Mouse (Mus musculus): Measurements from ENCODE around the gene Mycl. TPM values are rescaled to one million over a fixed set of nuclear protein-coding genes. Genes with fewer than 3 reads are reported as not detected.

Gene Mycl
- polyA plus RNA-seq (2014; fragmentation: Nextera tagmentation; extraction: Ambion mirVana), result 40.0 and 46.3 TPM in 2 replicates

- Histone ChIP-seq H3K9ac (replicated peaks; ENCODE audit: low read length) (peak within 1 kb of the TSS; percentile 93), H3K4me3 (ENCODE audit: low read depth, low read length) (peak within 1 kb of the TSS; percentile 82), H3K4me2 (ENCODE audit: low read depth, low read length) (peak within 1 kb of the TSS; percentile 92), H3K27ac (replicated peaks; ENCODE audit: low read depth, low read length) (peak within 1 kb of the TSS; percentile 89), H3K9me3 (replicated peaks; ENCODE audit: control insufficient read depth, low read length) (no peaks in the 10 kb centered on the region), H3K36me3 (replicated peaks; ENCODE audit: control insufficient read depth, insufficient read depth, low read depth, low read length) (no peaks in the 10 kb centered on the region; the same call in 1 of the 2 replicates), H3K27me3 (ENCODE audit: control insufficient read depth, insufficient read depth, low read length) (no peaks in the 10 kb centered on the region), H3K4me1 (ENCODE audit: control insufficient read depth, insufficient read depth, low read length) (no peaks in the 10 kb centered on the region)
- under 1% methylated on average over 48 of the region's 69 CpGs for WGBS
- ATAC-seq (replicated peaks; ENCODE audit: insufficient number of reproducible peaks, low FRiP score, low TSS enrichment, low read depth), result peak; percentile 74
- DNase-seq (ENCODE audit: low spot score), result peak; percentile 90
These were observed at the start of gene Mycl for GRCm38 (mm10) chr4:122995404-122996220. Gene Mycl, plus strand, starts transcription at chr4:122995652.

- no peak for DNase-seq (ENCODE audit: low spot score)
- Histone ChIP-seq H3K9ac (replicated peaks; ENCODE audit: low read length) (no peak overlapping the region), H3K4me3 (ENCODE audit: low read depth, low read length) (no peak overlapping the region), H3K36me3 (replicated peaks; ENCODE audit: control insufficient read depth, insufficient read depth, low read depth, low read length) (peaks cover 3% of the 10 kb centered on the region), H3K27me3 (ENCODE audit: control insufficient read depth, insufficient read depth, low read length) (no peaks in the 10 kb centered on the region), H3K27ac (replicated peaks; ENCODE audit: low read depth, low read length) (no peak overlapping the region), H3K9me3 (replicated peaks; ENCODE audit: control insufficient read depth, low read length) (no peaks in the 10 kb centered on the region), H3K4me2 (ENCODE audit: low read depth, low read length) (no peak overlapping the region), H3K4me1 (ENCODE audit: control insufficient read depth, insufficient read depth, low read length) (no peaks in the 10 kb centered on the region)
- ATAC-seq (replicated peaks; ENCODE audit: insufficient number of reproducible peaks, low FRiP score, low TSS enrichment, low read depth), result no peak
- 83% methylated on average over 3 of the region's 3 CpGs for WGBS
These were observed 48.2 kb upstream of the Mycl start for GRCm38 (mm10) chr4:122947223-122947622.

- Histone ChIP-seq H3K4me1 (ENCODE audit: control insufficient read depth, insufficient read depth, low read length) (no peaks in the 10 kb centered on the region), H3K36me3 (replicated peaks; ENCODE audit: control insufficient read depth, insufficient read depth, low read depth, low read length) (peaks cover 3% of the 10 kb centered on the region), H3K9ac (replicated peaks; ENCODE audit: low read length) (no peak overlapping the region), H3K4me2 (ENCODE audit: low read depth, low read length) (no peak overlapping the region), H3K9me3 (replicated peaks; ENCODE audit: control insufficient read depth, low read length) (no peaks in the 10 kb centered on the region), H3K27ac (replicated peaks; ENCODE audit: low read depth, low read length) (no peak overlapping the region), H3K4me3 (ENCODE audit: low read depth, low read length) (no peak overlapping the region), H3K27me3 (ENCODE audit: control insufficient read depth, insufficient read depth, low read length) (no peaks in the 10 kb centered on the region)
- WGBS, result 88% methylated on average over 8 of the region's 8 CpGs
- ATAC-seq (replicated peaks; ENCODE audit: insufficient number of reproducible peaks, low FRiP score, low TSS enrichment, low read depth) (no peak), DNase-seq (ENCODE audit: low spot score) (no peak)
These were observed 46.4 kb upstream of the Mycl start for GRCm38 (mm10) chr4:122949096-122949495.

- WGBS, result 62% methylated on average over 5 of the region's 5 CpGs
- peak overlapping the region; percentile 8; the same call in 1 of the 2 replicates for H3K27ac ChIP-seq (replicated peaks; ENCODE audit: low read depth, low read length)
- DNase-seq (ENCODE audit: low spot score), result no peak
- peak; percentile 32 for ATAC-seq (replicated peaks; ENCODE audit: insufficient number of reproducible peaks, low FRiP score, low TSS enrichment, low read depth)
- H3K4me2 ChIP-seq (ENCODE audit: low read depth, low read length), result peak overlapping the region; percentile 5
- peak overlapping the region; percentile 10; the same call in 1 of the 2 replicates for H3K9ac ChIP-seq (replicated peaks; ENCODE audit: low read length)
- no peak overlapping the region for H3K4me3 ChIP-seq (ENCODE audit: low read depth, low read length)
- H3K27me3 ChIP-seq (ENCODE audit: control insufficient read depth, insufficient read depth, low read length), result no peaks in the 10 kb centered on the region
- H3K4me1 ChIP-seq (ENCODE audit: control insufficient read depth, insufficient read depth, low read length), result peaks cover 7% of the 10 kb centered on the region
- no peaks in the 10 kb centered on the region for H3K9me3 ChIP-seq (replicated peaks; ENCODE audit: control insufficient read depth, low read length)
- H3K36me3 ChIP-seq (replicated peaks; ENCODE audit: control insufficient read depth, insufficient read depth, low read depth, low read length), result peaks cover 3% of the 10 kb centered on the region
These were observed 40.6 kb upstream of the Mycl start for GRCm38 (mm10) chr4:122954680-122955411.

- Histone ChIP-seq H3K4me2 (ENCODE audit: low read depth, low read length) (peak overlapping the region; percentile 5), H3K27ac (replicated peaks; ENCODE audit: low read depth, low read length) (peak overlapping the region; percentile 8; the same call in 1 of the 2 replicates), H3K4me1 (ENCODE audit: control insufficient read depth, insufficient read depth, low read length) (peaks cover 7% of the 10 kb centered on the region), H3K27me3 (ENCODE audit: control insufficient read depth, insufficient read depth, low read length) (no peaks in the 10 kb centered on the region), H3K9ac (replicated peaks; ENCODE audit: low read length) (peak overlapping the region; percentile 10; the same call in 1 of the 2 replicates), H3K36me3 (replicated peaks; ENCODE audit: control insufficient read depth, insufficient read depth, low read depth, low read length) (peaks cover 3% of the 10 kb centered on the region), H3K4me3 (ENCODE audit: low read depth, low read length) (no peak overlapping the region), H3K9me3 (replicated peaks; ENCODE audit: control insufficient read depth, low read length) (no peaks in the 10 kb centered on the region)
- 12% methylated on average over 17 of the region's 17 CpGs for WGBS
- DNase-seq (ENCODE audit: low spot score), result peak; percentile 92
- peak; percentile 94 for ATAC-seq (replicated peaks; ENCODE audit: insufficient number of reproducible peaks, low FRiP score, low TSS enrichment, low read depth)
These were observed 39.9 kb upstream of the Mycl start for GRCm38 (mm10) chr4:122955412-122956136.

DNA sequence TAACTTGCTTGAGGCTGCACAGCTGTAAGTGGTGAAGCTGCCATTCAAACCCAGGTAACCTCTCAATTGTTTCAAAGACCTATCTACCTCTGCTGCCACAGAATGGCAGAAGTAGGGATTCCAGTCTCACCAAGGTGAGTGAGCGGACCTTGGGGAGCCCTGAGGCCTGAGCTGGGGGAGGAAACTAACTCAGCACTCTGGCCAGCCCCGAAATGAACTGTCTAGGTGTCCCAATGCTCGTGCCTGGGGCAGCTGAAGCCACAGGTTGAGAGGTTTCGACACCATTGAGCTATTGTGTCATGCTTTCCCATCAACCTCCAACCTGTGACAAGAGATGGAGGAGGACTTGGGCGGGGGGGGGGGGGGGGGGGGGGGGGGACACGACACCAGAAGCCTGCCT lies 39.2 kb upstream of the Mycl start:
- Histone ChIP-seq H3K27me3 (ENCODE audit: control insufficient read depth, insufficient read depth, low read length) (no peaks in the 10 kb centered on the region), H3K9ac (replicated peaks; ENCODE audit: low read length) (no peak overlapping the region), H3K9me3 (replicated peaks; ENCODE audit: control insufficient read depth, low read length) (no peaks in the 10 kb centered on the region), H3K4me2 (ENCODE audit: low read depth, low read length) (no peak overlapping the region), H3K4me3 (ENCODE audit: low read depth, low read length) (no peak overlapping the region), H3K4me1 (ENCODE audit: control insufficient read depth, insufficient read depth, low read length) (peaks cover 7% of the 10 kb centered on the region), H3K27ac (replicated peaks; ENCODE audit: low read depth, low read length) (no peak overlapping the region), H3K36me3 (replicated peaks; ENCODE audit: control insufficient read depth, insufficient read depth, low read depth, low read length) (no peaks in the 10 kb centered on the region)
- ATAC-seq (replicated peaks; ENCODE audit: insufficient number of reproducible peaks, low FRiP score, low TSS enrichment, low read depth), result no peak
- WGBS, result 72% methylated on average over 5 of the region's 6 CpGs
- DNase-seq (ENCODE audit: low spot score), result no peak

GRCm38 (mm10) chr4:122958491-122959031 lies 36.9 kb upstream of the Mycl start:
- 83% methylated on average over 6 of the region's 6 CpGs for WGBS
- Histone ChIP-seq H3K9ac (replicated peaks; ENCODE audit: low read length) (no peak overlapping the region), H3K27ac (replicated peaks; ENCODE audit: low read depth, low read length) (no peak overlapping the region), H3K4me1 (ENCODE audit: control insufficient read depth, insufficient read depth, low read length) (peaks cover 7% of the 10 kb centered on the region), H3K4me2 (ENCODE audit: low read depth, low read length) (no peak overlapping the region; the same call in 1 of the 2 replicates), H3K27me3 (ENCODE audit: control insufficient read depth, insufficient read depth, low read length) (no peaks in the 10 kb centered on the region), H3K36me3 (replicated peaks; ENCODE audit: control insufficient read depth, insufficient read depth, low read depth, low read length) (no peaks in the 10 kb centered on the region), H3K9me3 (replicated peaks; ENCODE audit: control insufficient read depth, low read length) (no peaks in the 10 kb centered on the region), H3K4me3 (ENCODE audit: low read depth, low read length) (no peak overlapping the region)
- ATAC-seq (replicated peaks; ENCODE audit: insufficient number of reproducible peaks, low FRiP score, low TSS enrichment, low read depth) (no peak), DNase-seq (ENCODE audit: low spot score) (no peak)
